Mouse (Mus musculus): ENCODE data around the gene Cacng2.
"Not testable (repeated sequence)": the region's sequence is repeated elsewhere in the genome, so short reads cannot be mapped to it uniquely, and the experiment has no call there.

The Cacng2 gene

GRCm38 (mm10) chr15:78081384-78081783 lies 38.4 kb downstream of the Cacng2 start:
- DNase-seq: no peak

DNA sequence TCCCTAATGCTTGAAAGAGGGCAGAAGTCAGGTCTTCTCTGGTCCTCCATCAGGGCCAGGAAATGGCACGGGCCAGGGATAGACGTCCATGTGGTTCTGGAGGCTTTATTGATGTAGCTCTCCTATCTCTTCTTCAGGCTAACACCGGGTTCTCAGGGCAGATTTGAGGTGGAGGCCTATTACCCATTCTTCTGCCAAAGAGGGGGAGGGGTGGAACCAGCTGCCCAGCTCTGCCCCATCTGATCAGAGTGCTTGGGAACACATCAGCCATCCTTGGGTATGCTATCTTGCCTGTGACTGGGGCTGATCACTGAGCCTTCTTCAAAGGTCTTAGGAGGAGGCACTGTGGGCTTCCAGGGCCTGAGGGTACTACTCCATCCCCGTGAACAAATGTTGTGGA lies 39.5 kb downstream of the Cacng2 start:
- DNase-seq: no peak

- DNase-seq: no peak
These were observed 40.8 kb downstream of the Cacng2 start for GRCm38 (mm10) chr15:78078776-78079628.

- DNase-seq: no peak
These were observed 41.6 kb downstream of the Cacng2 start for GRCm38 (mm10) chr15:78078206-78078605.

DNA sequence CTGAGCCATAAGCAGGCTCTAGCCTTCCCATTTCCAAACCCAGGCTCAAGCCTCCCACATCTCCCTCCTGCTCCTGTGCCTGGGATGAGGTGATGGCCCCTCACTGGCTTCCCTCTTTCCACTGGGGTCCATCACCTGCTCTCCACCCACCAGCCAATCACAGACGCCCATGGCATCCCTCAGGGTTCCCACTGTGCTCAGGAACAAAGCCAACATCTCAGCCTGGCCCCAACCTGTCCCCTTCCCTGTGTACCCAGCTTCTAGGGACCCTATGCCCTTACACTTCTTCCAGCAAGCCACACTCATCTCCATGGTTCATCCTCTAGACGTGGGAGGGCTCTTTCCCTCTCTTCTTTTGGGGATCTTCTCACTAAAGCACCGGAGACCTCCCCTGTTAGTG lies 43.9 kb downstream of the Cacng2 start:
- DNase-seq: no peak

- no peak for DNase-seq
These were observed 46.7 kb downstream of the Cacng2 start for GRCm38 (mm10) chr15:78073109-78073508.

- peak; percentile 89 for DNase-seq
These were observed 53.4 kb downstream of the Cacng2 start for GRCm38 (mm10) chr15:78066475-78066874.

GRCm38 (mm10) chr15:78065541-78065940 lies 54.3 kb downstream of the Cacng2 start:
- peak; percentile 9 for DNase-seq

GRCm38 (mm10) chr15:78064340-78064739 lies 55.5 kb downstream of the Cacng2 start:
- DNase-seq: no peak

DNA sequence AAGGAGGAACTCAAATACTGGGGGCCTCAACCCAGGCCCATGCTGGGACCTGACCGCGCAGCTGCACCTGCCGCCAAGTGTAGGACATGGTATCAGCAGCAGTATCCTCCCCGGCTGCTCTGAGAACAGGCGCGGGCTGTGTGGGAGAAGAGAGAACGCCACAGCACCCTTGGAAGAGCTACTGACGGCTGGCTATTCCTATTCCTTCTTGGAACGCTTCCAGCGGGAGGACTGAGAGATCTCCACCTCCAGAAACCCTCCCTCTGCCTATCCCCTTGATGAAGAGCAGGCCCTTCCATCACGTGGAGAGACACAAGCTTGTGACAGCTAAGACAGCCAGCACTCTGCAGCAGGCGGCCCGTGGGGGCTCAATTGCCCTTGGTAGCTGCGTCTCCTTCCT lies 57.4 kb downstream of the Cacng2 start:
- DNase-seq: no peak

GRCm38 (mm10) chr15:78056930-78057329 lies 62.9 kb downstream of the Cacng2 start:
- DNase-seq: no peak

GRCm38 (mm10) chr15:78050682-78051081 lies 69.1 kb downstream of the Cacng2 start:
- DNase-seq: no peak

GRCm38 (mm10) chr15:78049933-78050332 lies 69.9 kb downstream of the Cacng2 start:
- DNase-seq: no peak

DNA sequence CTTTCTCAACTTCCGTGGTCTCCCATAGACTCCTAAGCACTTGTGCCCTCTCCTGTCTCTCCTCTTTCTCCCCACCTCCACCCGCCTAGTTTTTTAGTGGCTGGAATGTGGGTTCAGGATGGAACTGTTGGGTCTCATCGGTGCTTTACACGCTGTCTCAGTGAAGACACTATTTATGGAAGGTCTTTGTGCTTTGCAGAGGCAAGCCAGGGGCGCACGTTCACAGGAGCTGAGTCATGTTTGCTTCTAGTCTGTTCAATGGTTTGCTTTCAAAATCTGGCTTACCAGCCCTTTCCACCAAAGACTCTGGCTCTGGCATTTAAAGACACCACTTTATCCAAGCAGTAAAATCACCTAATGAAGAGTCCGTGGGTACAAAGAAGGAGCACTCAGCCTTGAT lies 74.0 kb downstream of the Cacng2 start:
- no peak for DNase-seq

GRCm38 (mm10) chr15:78045314-78045713 lies 74.5 kb downstream of the Cacng2 start:
- no peak for DNase-seq

- no peak for DNase-seq
These were observed 75.0 kb downstream of the Cacng2 start for GRCm38 (mm10) chr15:78044826-78045225.

- no peak for DNase-seq
These were observed 77.1 kb downstream of the Cacng2 start for GRCm38 (mm10) chr15:78042706-78043105.

DNA sequence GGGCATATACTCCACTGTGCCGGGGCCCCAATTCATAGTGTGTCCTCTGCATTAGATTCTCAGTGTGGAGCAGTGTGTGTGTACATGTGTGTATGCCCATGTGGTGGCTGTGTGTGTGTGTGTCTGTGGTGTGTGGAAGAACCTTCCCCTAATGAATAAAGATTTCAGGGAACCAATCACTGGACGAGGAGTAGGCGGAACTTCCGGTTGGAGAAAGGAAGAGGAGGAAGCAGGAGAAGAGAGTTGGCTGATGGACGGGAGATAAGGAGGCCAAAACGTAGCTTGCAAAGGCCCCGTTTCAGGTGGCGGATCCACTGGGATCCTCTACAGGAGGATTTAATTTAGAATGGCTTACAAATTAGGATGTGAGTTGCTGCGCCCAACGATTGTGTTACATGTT lies 82.2 kb downstream of the Cacng2 start:
- no peak for DNase-seq

DNA sequence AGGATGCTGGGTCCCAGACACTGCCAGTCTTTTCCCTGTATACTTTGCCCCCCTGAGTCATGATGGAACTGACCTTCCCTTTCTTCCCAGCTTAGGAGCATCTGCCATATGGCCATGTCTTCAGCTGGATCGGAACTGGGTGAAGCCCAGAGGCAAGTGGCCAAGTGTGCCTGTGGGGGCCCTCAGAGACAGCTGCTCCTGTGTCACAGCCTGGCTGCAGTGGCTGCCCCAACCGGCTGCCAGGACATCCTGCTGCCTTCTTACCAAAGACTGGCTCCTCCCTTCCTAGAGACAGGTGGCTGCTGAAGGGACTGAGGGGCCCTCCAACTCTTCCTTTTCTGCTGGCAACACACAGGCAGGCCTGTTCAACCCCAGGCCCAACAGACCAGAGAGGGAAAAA lies 83.2 kb downstream of the Cacng2 start:
- DNase-seq: no peak

- no peak for DNase-seq
These were observed 89.9 kb downstream of the Cacng2 start for GRCm38 (mm10) chr15:78029938-78030337.

- no peak for DNase-seq
These were observed 93.3 kb downstream of the Cacng2 start for GRCm38 (mm10) chr15:78026521-78026920.

DNA sequence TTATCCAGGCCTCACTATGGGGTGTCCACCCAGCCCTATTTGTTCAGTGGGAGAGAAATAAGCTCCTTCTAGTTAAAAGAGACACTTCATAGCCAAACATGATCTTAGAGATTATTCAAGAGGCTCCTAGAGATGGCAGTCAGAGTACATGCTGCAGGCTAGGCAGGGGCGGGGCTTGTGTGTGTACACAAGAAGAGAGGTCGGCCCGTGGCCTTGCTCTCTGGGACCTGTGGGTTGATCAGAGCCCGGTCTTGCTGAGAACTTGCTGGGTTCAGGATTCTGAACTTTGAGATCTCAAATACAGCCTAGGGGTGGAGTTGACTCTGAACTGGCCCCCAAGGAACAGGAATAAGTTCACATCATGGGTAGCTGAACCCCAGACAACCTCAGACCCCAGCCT lies 95.6 kb downstream of the Cacng2 start:
- no peak for DNase-seq

- DNase-seq: no peak
These were observed 105.8 kb downstream of the Cacng2 start for GRCm38 (mm10) chr15:78014046-78014445.

- DNase-seq: not testable (repeated sequence)
These were observed 111.6 kb downstream of the Cacng2 start for GRCm38 (mm10) chr15:78008206-78008605.

DNA sequence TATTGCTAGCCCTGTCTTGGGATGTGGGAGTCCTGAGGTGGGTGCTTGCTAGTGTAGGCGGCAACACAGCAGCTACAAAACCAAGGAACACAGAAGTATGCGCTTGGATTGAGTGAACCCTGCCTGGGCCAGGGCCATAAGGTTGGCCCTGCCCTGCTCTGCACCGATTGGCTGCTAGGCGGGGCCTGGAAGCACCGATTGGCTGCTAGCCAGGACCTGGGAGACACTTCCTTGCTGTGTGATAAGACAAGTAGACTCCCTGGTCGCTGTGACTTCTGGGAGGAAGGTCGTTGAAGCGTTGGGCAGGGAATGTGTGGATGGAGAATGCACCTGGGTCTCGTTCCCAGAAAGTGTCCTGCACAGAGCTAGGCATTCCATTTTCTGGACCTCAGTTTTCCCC lies 115.9 kb downstream of the Cacng2 start:
- DNase-seq: peak; percentile 23

Measured in embryo, embryonic 11 days (tissue).